Mouse (Mus musculus) lung, postnatal 0 days (tissue): ENCODE data around the gene Morc1.
A peak's percentile ranks its signal among the peaks of the same experiment; 100 is the strongest.

Experiments used
- CTCF ChIP-seq: IDR thresholded peaks from 2 replicates; pipeline ENCODE4 v1.5.1; 2016; ENCODE audit warnings: antibody characterized with exemption, mild to moderate bottlenecking
- EP300 ChIP-seq: IDR thresholded peaks from 2 replicates; pipeline ENCODE4 v1.6.1; 2016; ENCODE audit warnings: antibody characterized with exemption, mild to moderate bottlenecking, control low read depth

DNA sequence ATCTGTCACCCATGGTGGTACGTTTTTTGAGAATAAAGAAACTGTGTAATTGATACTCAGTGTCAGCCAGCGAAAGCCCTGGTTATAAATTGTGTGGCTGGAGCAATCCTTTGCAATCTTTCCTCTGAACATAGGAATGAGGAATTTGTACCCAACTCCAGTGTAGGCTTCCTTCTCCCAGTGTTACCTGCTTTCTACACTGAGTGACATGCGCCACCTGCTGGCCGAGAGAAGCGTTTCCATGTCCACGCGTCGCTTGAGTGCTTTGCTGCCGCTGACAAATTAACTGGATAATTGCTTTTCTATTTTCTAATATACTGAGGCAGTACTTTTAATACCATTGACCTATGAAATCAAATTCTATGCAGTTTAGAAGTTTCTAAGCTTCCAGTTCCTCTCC is 139.3 kb downstream of the Morc1 start:
- TF ChIP-seq EP300: no peak
- TF ChIP-seq CTCF: peak; percentile 93
